Mouse (Mus musculus): ENCODE results near the gene Atf7ip.

- TF ChIP-seq EP300 (IDR thresholded peaks at IDR 0.05; ENCODE audit: low read length) (peak; percentile 38; the same call in 1 of the 2 replicates), ZKSCAN1 (IDR thresholded peaks at IDR 0.05; ENCODE audit: borderline replicate concordance, low read depth, low read length) (no peak), CTCF (conservative IDR thresholded peaks at IDR 0.05 in 1 of 2, IDR thresholded peaks at IDR 0.05 in 1 of 2; ENCODE audit: low read depth in 2 of 2, low read length in 2 of 2) (no peak), ZMIZ1 (IDR thresholded peaks at IDR 0.05; ENCODE audit: low read depth, low read length) (no peak), USF1 (IDR thresholded peaks at IDR 0.05; ENCODE audit: low read depth, low read length) (no peak), MAX (IDR thresholded peaks at IDR 0.05; ENCODE audit: low read length) (peak; percentile 37; the same call in 1 of the 2 replicates), NELFE (IDR thresholded peaks at IDR 0.05; ENCODE audit: low read depth, low read length) (no peak), ELF1 (IDR thresholded peaks at IDR 0.05; ENCODE audit: low read depth, low read length) (no peak), ZC3H11A (IDR thresholded peaks at IDR 0.05; ENCODE audit: low read depth, low read length) (no peak), POLR2A (IDR thresholded peaks at IDR 0.05; ENCODE audit: low read depth, low read length) (peak; percentile 20; the same call in 1 of the 2 replicates), POLR2AphosphoS2 (IDR thresholded peaks at IDR 0.05; ENCODE audit: low read depth, low read length) (no peak), MEF2A (IDR thresholded peaks at IDR 0.05; ENCODE audit: borderline replicate concordance, low read depth, low read length) (no peak), USF2 (conservative IDR thresholded peaks at IDR 0.05; ENCODE audit: low read depth, low read length) (no peak), TCF12 (IDR thresholded peaks at IDR 0.05; ENCODE audit: low read depth, low read length) (0 out of 2 replicates have a peak, but pooled peaks have one; percentile 21)
These were observed 40.9 kb upstream of the Atf7ip start for GRCm38 (mm10) chr6:136465021-136465420.
